Comparison of ENCODE assay signal across 8 mouse cellular contexts in genomic region chr7:144894191-144894590, GRCm38 (mm10). TPM values are rescaled to one million over a fixed set of nuclear protein-coding genes. Genes with fewer than 3 reads are reported as not detected.
DNase-seq lines count a peak whose midpoint lies in the region; ATAC-seq and TF ChIP-seq lines count a peak whose summit lies in the region.

No protein-coding gene starts in this region.

- H3K4me3 ChIP-seq in heart, postnatal 0 days (ENCODE audit: low read depth, low read length) = no peak overlapping the region
- no peak overlapping the region for H3K4me3 ChIP-seq in forebrain, embryonic 13.5 days

- peak; percentile 47 for TF ChIP-seq CTCF in heart, postnatal 0 days (IDR thresholded peaks at IDR 0.05; ENCODE audit: low read depth)

- H3K4me2 ChIP-seq in heart, postnatal 0 days (ENCODE audit: low read depth, low read length) = no peak overlapping the region
- H3K4me2 ChIP-seq in forebrain, embryonic 13.5 days = peak overlapping the region; percentile 94; the same call in 1 of the 2 replicates

- no peaks in the 10 kb centered on the region for H3K36me3 ChIP-seq in heart, postnatal 0 days (replicated peaks; ENCODE audit: control insufficient read depth, insufficient read depth, low read length)
- no peaks in the 10 kb centered on the region for H3K36me3 ChIP-seq in forebrain, embryonic 13.5 days (ENCODE audit: poor library complexity, severe bottlenecking)

- no peaks in the 10 kb centered on the region for H3K9me3 ChIP-seq in heart, postnatal 0 days (replicated peaks; ENCODE audit: control insufficient read depth, low read length)
- no peaks in the 10 kb centered on the region for H3K9me3 ChIP-seq in forebrain, embryonic 13.5 days (replicated peaks)

- no peak for ATAC-seq in heart, postnatal 0 days (ENCODE audit: insufficient read depth, low read depth)
- ATAC-seq in forebrain, embryonic 13.5 days = no peak
- no peak for ATAC-seq in granulocyte monocyte progenitor cell, adult 5-6 weeks (replicated peaks; ENCODE audit: poor library complexity, severe bottlenecking)

- WGBS in heart, postnatal 0 days = 7% methylated on average over 5 of the region's 5 CpGs
- 0% methylated on average over 5 of the region's 5 CpGs for WGBS in forebrain, embryonic 13.5 days

- no peak overlapping the region for H3K9ac ChIP-seq in heart, postnatal 0 days (replicated peaks; ENCODE audit: low read depth, low read length)
- H3K9ac ChIP-seq in forebrain, embryonic 13.5 days = no peak overlapping the region

- no peak for TF ChIP-seq EP300 in heart, postnatal 0 days (IDR thresholded peaks at IDR 0.05; ENCODE audit: low read depth)

- DNase-seq in heart, postnatal 0 days (ENCODE audit: low spot score) = no peak
- DNase-seq in heart, adult 11 months = no peak
- DNase-seq in thymus, postnatal 4 days = peak; percentile 58
- DNase-seq in thymus, adult 18-20 months = no peak
- peak; percentile 52 for DNase-seq in lung, postnatal 14 days
- no peak for DNase-seq in thymus, postnatal 36 days

- H3K4me1 ChIP-seq in heart, postnatal 0 days (ENCODE audit: control insufficient read depth, insufficient read depth) = peaks cover 10% of the 10 kb centered on the region
- peaks cover 37% of the 10 kb centered on the region for H3K4me1 ChIP-seq in forebrain, embryonic 13.5 days

- H3K27ac ChIP-seq in heart, postnatal 0 days (ENCODE audit: low read depth) = no peak overlapping the region
- H3K27ac ChIP-seq in forebrain, embryonic 13.5 days = no peak overlapping the region

- H3K27me3 ChIP-seq in heart, postnatal 0 days (ENCODE audit: control insufficient read depth, insufficient read depth, low read length) = peaks cover 55% of the 10 kb centered on the region
- H3K27me3 ChIP-seq in forebrain, embryonic 13.5 days = peaks cover 66% of the 10 kb centered on the region

RNA-seq across cellular contexts. Expression of gene Fgf15, which starts 2.1 kb away (rescaled TPM):
- not detected in 2 replicates for total RNA-seq in heart, postnatal 0 days (2014; rRNA removed; ENCODE audit: low replicate concordance)
- not detected in 2 replicates for polyA plus RNA-seq in heart, postnatal 0 days (2015; fragmentation: Nextera tagmentation; extraction: Ambion mirVana)
- 48.2 and 63.2 TPM in 2 replicates for polyA plus RNA-seq in forebrain, embryonic 13.5 days (2015; fragmentation: Nextera tagmentation; extraction: Ambion mirVana)
- total RNA-seq in granulocyte monocyte progenitor cell, adult 5-6 weeks (2014; fragmentation: Nextera tagmentation) = not detected in 2 replicates
- total RNA-seq in granulocyte monocyte progenitor cell, adult 5-6 weeks (2017) = 0.09 TPM in 1 of 2 replicates, not detected in the other

RNA-seq across cellular contexts. Expression of gene LTO1, which starts 20.7 kb away (rescaled TPM):
- 5.5 and 15.5 TPM in 2 replicates for total RNA-seq in heart, postnatal 0 days (2014; rRNA removed; ENCODE audit: low replicate concordance)
- polyA plus RNA-seq in heart, postnatal 0 days (2015; fragmentation: Nextera tagmentation; extraction: Ambion mirVana) = 13.6 and 17.6 TPM in 2 replicates
- 36.1 and 45.6 TPM in 2 replicates for polyA plus RNA-seq in forebrain, embryonic 13.5 days (2015; fragmentation: Nextera tagmentation; extraction: Ambion mirVana)
- 13.3 and 20.9 TPM in 2 replicates for total RNA-seq in granulocyte monocyte progenitor cell, adult 5-6 weeks (2014; fragmentation: Nextera tagmentation)
- 16.6 and 20.8 TPM in 2 replicates for total RNA-seq in granulocyte monocyte progenitor cell, adult 5-6 weeks (2017)

RNA-seq across cellular contexts. Expression of gene Ccnd1, which starts 45.5 kb away (rescaled TPM):
- total RNA-seq in heart, postnatal 0 days (2014; rRNA removed; ENCODE audit: low replicate concordance) = 68.2 and 70.0 TPM in 2 replicates
- 58.9 and 61.7 TPM in 2 replicates for polyA plus RNA-seq in heart, postnatal 0 days (2015; fragmentation: Nextera tagmentation; extraction: Ambion mirVana)
- 111 and 131 TPM in 2 replicates for polyA plus RNA-seq in forebrain, embryonic 13.5 days (2015; fragmentation: Nextera tagmentation; extraction: Ambion mirVana)
- total RNA-seq in granulocyte monocyte progenitor cell, adult 5-6 weeks (2014; fragmentation: Nextera tagmentation) = 6.0 and 10.6 TPM in 2 replicates
- total RNA-seq in granulocyte monocyte progenitor cell, adult 5-6 weeks (2017) = 6.2 and 8.9 TPM in 2 replicates

RNA-seq across cellular contexts. Expression of gene Fgf4, which starts 47.0 kb away (rescaled TPM):
- total RNA-seq in heart, postnatal 0 days (2014; rRNA removed; ENCODE audit: low replicate concordance) = not detected in 2 replicates
- not detected in 2 replicates for polyA plus RNA-seq in heart, postnatal 0 days (2015; fragmentation: Nextera tagmentation; extraction: Ambion mirVana)
- not detected in 2 replicates for polyA plus RNA-seq in forebrain, embryonic 13.5 days (2015; fragmentation: Nextera tagmentation; extraction: Ambion mirVana)
- total RNA-seq in granulocyte monocyte progenitor cell, adult 5-6 weeks (2014; fragmentation: Nextera tagmentation) = not detected in 2 replicates
- total RNA-seq in granulocyte monocyte progenitor cell, adult 5-6 weeks (2017) = not detected in 2 replicates

RNA-seq across cellular contexts. Expression of gene Fgf3, which starts 56.3 kb away (rescaled TPM):
- total RNA-seq in heart, postnatal 0 days (2014; rRNA removed; ENCODE audit: low replicate concordance) = not detected in 2 replicates
- polyA plus RNA-seq in heart, postnatal 0 days (2015; fragmentation: Nextera tagmentation; extraction: Ambion mirVana) = not detected in 2 replicates
- 2.0 and 2.3 TPM in 2 replicates for polyA plus RNA-seq in forebrain, embryonic 13.5 days (2015; fragmentation: Nextera tagmentation; extraction: Ambion mirVana)
- total RNA-seq in granulocyte monocyte progenitor cell, adult 5-6 weeks (2014; fragmentation: Nextera tagmentation) = 1.5 and 9.8 TPM in 2 replicates
- 0.82 and 2.2 TPM in 2 replicates for total RNA-seq in granulocyte monocyte progenitor cell, adult 5-6 weeks (2017)

Comparison
In these comparisons a context has a peak if more than half of its experiments do, and no peak if none do; other contexts are left out.
1. DNase-seq: peak in thymus, postnatal 4 days (single experiment) and lung, postnatal 14 days (single experiment); none in heart, postnatal 0 days (single experiment), heart, adult 11 months (single experiment), thymus, adult 18-20 months (0 of 2) and thymus, postnatal 36 days (0 of 2).